Mouse (Mus musculus): Measurements from ENCODE around the gene Traf3ip2. TPM values are rescaled to one million over a fixed set of nuclear protein-coding genes. Genes with fewer than 3 reads are reported as not detected.

The Traf3ip2 gene
- polyA plus RNA-seq, 1 experiment from 2014 or later: 8.3 TPM

DNA sequence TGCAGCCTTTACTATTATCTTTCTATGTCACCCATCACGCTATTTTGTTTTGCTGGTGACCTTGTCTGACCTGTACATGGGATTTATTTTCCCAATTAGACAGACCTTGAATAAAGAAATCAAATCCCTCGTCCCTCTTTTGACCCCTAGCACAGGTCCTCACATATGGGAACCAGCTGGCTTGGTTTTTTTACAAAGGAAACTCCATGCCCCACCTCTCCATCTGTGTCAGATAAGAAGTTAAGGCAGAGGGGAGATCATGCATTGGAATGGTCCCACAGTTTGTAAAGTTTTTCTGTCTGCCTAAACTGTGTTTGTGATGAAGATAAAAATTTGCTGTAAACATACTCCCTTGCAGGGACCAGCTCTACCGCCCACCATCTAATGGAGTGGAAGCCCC is 26.1 kb downstream of the Traf3ip2 start:
- Histone ChIP-seq H3K27me3 (ENCODE audit: control insufficient read depth, insufficient read depth, low read length) (no peaks in the 10 kb centered on the region), H3K27ac (no peak overlapping the region), H3K9me3 (ENCODE audit: control insufficient read depth, low read length) (no peaks in the 10 kb centered on the region), H3K9ac (no peak overlapping the region), H3K4me1 (replicated peaks; ENCODE audit: control insufficient read depth, insufficient read depth, low read length) (0 out of 2 replicates have a peak, but pooled peaks cover 7% of the 10 kb centered on the region), H3K4me2 (replicated peaks) (no peak overlapping the region), H3K36me3 (replicated peaks; ENCODE audit: control insufficient read depth, insufficient read depth) (no peaks in the 10 kb centered on the region), H3K4me3 (replicated peaks; ENCODE audit: low read length) (no peak overlapping the region)
- DNase-seq (ENCODE audit: low spot score) (no peak), ATAC-seq (ENCODE audit: low FRiP score) (no peak)
- WGBS: 46% methylated on average over 3 of the region's 3 CpGs

DNA sequence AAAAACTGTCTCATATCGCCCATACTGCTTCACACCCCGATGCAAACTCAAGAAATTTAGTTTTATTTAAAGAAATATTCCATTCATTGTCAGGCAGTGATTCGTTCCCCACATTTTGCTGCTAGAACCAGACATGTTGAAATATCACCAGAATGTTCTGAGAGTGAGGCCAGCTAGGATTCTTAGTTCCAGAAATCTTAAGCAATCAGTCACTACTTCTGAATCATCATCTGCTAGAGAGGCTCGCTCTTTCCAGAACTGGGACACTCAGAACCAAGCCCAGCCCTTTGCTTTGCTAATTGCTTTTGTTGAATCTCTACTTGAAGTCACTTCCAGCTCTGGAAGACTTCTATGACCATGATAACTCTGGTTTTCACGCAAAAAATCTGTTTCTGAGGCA is 27.0 kb downstream of the Traf3ip2 start:
- Histone ChIP-seq H3K4me3 (replicated peaks; ENCODE audit: low read length) (no peak overlapping the region), H3K36me3 (replicated peaks; ENCODE audit: control insufficient read depth, insufficient read depth) (no peaks in the 10 kb centered on the region), H3K4me2 (replicated peaks) (no peak overlapping the region), H3K27me3 (ENCODE audit: control insufficient read depth, insufficient read depth, low read length) (no peaks in the 10 kb centered on the region), H3K9me3 (ENCODE audit: control insufficient read depth, low read length) (no peaks in the 10 kb centered on the region), H3K4me1 (replicated peaks; ENCODE audit: control insufficient read depth, insufficient read depth, low read length) (0 out of 2 replicates have a peak, but pooled peaks cover 7% of the 10 kb centered on the region), H3K9ac (no peak overlapping the region), H3K27ac (no peak overlapping the region)
- WGBS: 89% methylated on average over 5 of the region's 5 CpGs
- DNase-seq (ENCODE audit: low spot score): no peak
- no peak for ATAC-seq (ENCODE audit: low FRiP score)

DNA sequence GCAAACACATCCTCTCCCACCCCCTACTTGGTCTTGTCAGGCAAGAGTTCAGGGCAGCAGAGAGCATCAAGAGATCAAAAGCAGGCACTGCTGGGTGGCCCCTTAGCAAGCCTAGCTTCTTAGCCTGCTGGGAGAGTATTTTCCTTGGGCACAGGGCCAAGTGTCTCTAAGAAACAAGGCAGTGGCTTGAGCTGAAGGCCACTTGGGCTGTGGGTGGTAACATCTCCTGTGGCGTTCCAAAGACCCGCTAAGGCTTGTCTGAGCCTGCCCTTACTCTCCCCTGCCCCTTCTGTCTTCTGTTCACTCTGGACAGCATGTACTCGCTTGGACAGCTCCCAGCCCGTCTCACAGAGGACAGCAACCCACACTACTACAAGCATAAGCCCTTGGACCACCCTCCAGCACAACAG is 28.1 kb downstream of the Traf3ip2 start:
- Histone ChIP-seq H3K4me2 (replicated peaks) (no peak overlapping the region), H3K9me3 (ENCODE audit: control insufficient read depth, low read length) (no peaks in the 10 kb centered on the region), H3K27ac (no peak overlapping the region), H3K9ac (no peak overlapping the region), H3K4me1 (replicated peaks; ENCODE audit: control insufficient read depth, insufficient read depth, low read length) (0 out of 2 replicates have a peak, but pooled peaks cover 10% of the 10 kb centered on the region), H3K4me3 (replicated peaks; ENCODE audit: low read length) (no peak overlapping the region), H3K27me3 (ENCODE audit: control insufficient read depth, insufficient read depth, low read length) (no peaks in the 10 kb centered on the region), H3K36me3 (replicated peaks; ENCODE audit: control insufficient read depth, insufficient read depth) (no peaks in the 10 kb centered on the region)
- peak; percentile 59 for ATAC-seq (ENCODE audit: low FRiP score)
- no peak for DNase-seq (ENCODE audit: low spot score)
- WGBS: 20% methylated on average over 4 of the region's 4 CpGs

DNA sequence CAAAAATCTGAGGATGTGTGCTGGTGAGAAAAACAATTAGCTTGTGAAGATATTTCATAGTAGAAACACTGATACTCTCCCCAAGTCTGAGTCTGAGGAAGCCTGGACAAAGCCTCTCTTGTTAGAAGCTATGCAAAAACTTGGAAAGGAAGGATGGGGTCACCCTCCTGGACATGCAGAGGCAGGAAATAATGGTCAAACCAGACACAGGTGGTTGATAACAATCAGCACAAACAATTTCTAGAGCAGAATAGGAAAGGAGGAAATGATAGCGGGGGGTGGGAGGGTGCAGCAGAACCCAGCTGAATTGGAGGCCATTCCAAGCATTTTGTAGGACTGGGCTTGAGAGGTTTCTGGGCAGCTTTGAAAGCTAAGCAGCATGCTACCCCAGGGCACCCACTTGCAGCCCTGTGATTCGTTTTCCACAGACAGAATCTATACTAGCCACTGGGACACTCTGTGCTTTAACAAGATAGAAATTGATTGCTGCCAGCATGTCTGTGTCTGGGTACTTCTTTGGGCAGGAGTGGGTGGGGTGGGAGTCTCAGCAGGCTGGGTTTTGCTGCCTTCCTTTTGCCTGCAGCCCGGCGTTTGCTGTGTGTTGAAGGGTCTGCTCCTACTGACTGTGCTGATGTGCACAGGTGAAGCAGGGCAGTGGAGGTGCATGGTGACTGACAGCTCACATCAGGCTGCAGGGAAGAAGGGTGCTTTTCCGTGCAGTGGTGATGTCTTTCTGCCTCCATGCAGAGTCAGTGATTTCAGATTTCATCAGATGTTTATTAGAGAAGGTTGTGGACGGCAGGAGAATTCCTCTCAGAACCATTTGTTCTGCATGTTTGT is 33.3 kb downstream of the Traf3ip2 start:
- DNase-seq (ENCODE audit: low spot score): no peak
- Histone ChIP-seq H3K27me3 (ENCODE audit: control insufficient read depth, insufficient read depth, low read length) (no peaks in the 10 kb centered on the region), H3K4me2 (replicated peaks) (no peak overlapping the region), H3K9me3 (ENCODE audit: control insufficient read depth, low read length) (no peaks in the 10 kb centered on the region), H3K4me1 (replicated peaks; ENCODE audit: control insufficient read depth, insufficient read depth, low read length) (peaks cover 18% of the 10 kb centered on the region), H3K9ac (0 out of 2 replicates have a peak overlapping the region, but pooled peaks have one; percentile 39), H3K4me3 (replicated peaks; ENCODE audit: low read length) (no peak overlapping the region), H3K27ac (peak overlapping the region; percentile 78), H3K36me3 (replicated peaks; ENCODE audit: control insufficient read depth, insufficient read depth) (peaks cover 9% of the 10 kb centered on the region)
- WGBS: 40% methylated on average over 6 of the region's 6 CpGs
- ATAC-seq (ENCODE audit: low FRiP score): peak; percentile 29; the same call in 1 of the 2 replicates

DNA sequence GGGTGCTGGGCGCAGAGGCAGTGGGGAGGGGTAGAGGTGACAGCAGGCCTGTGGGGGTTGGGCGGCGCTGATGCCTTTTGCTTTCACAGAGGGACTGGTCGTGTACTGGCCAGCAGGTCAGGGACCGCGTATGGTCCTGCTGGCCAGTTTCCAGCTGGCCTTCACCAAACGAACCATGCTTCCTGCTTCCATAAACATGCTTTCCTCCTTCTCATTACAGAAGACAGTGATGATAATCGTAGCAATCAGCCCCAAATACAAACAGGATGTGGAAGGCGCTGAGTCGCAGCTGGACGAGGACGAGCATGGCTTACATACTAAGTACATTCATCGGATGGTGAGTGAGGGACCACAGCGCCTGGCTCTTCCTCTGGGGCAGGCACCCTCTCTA is 33.9 kb downstream of the Traf3ip2 start:
- H3K4me3 ChIP-seq (replicated peaks; ENCODE audit: low read length): no peak overlapping the region
- peaks cover 13% of the 10 kb centered on the region for H3K36me3 ChIP-seq (replicated peaks; ENCODE audit: control insufficient read depth, insufficient read depth)
- H3K9me3 ChIP-seq (ENCODE audit: control insufficient read depth, low read length): no peaks in the 10 kb centered on the region
- DNase-seq (ENCODE audit: low spot score) (no peak), ATAC-seq (ENCODE audit: low FRiP score) (peak; percentile 58; the same call in 1 of the 2 replicates)
- H3K4me1 ChIP-seq (replicated peaks; ENCODE audit: control insufficient read depth, insufficient read depth, low read length): peaks cover 17% of the 10 kb centered on the region
- no peaks in the 10 kb centered on the region for H3K27me3 ChIP-seq (ENCODE audit: control insufficient read depth, insufficient read depth, low read length)
- peak overlapping the region; percentile 78 for H3K27ac ChIP-seq
- 45% methylated on average over 14 of the region's 14 CpGs for WGBS
- peak overlapping the region; percentile 39; the same call in 1 of the 2 replicates for H3K9ac ChIP-seq
- H3K4me2 ChIP-seq (replicated peaks): no peak overlapping the region

DNA sequence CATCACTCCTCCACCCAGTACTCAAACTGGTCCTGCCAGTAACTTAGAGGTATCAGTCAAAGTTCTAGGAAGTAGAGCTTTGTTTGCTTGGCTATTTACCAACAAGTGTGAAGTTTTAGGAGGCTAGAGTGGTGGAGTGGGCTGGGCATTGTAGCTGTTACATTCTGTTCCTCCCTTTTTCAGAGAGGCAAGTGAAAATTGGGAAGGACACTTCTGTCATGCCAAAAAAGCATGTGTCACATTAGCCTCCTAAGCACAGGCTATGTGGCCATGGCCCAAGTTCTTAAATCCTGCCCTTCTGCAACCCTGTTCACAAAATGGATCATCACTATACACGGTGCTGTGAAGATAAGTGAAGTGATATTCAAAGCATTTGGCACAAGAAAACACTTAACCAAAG is 34.4 kb downstream of the Traf3ip2 start:
- H3K4me3 ChIP-seq (replicated peaks; ENCODE audit: low read length): no peak overlapping the region
- H3K27ac ChIP-seq: peak overlapping the region; percentile 78
- peaks cover 17% of the 10 kb centered on the region for H3K4me1 ChIP-seq (replicated peaks; ENCODE audit: control insufficient read depth, insufficient read depth, low read length)
- peaks cover 17% of the 10 kb centered on the region for H3K36me3 ChIP-seq (replicated peaks; ENCODE audit: control insufficient read depth, insufficient read depth)
- ATAC-seq (ENCODE audit: low FRiP score) (no peak), DNase-seq (ENCODE audit: low spot score) (no peak)
- peak overlapping the region; percentile 39; the same call in 1 of the 2 replicates for H3K9ac ChIP-seq
- H3K4me2 ChIP-seq (replicated peaks): no peak overlapping the region
- WGBS: 83% methylated on average over 1 of the region's 1 CpGs
- H3K9me3 ChIP-seq (ENCODE audit: control insufficient read depth, low read length): no peaks in the 10 kb centered on the region
- H3K27me3 ChIP-seq (ENCODE audit: control insufficient read depth, insufficient read depth, low read length): no peaks in the 10 kb centered on the region

DNA sequence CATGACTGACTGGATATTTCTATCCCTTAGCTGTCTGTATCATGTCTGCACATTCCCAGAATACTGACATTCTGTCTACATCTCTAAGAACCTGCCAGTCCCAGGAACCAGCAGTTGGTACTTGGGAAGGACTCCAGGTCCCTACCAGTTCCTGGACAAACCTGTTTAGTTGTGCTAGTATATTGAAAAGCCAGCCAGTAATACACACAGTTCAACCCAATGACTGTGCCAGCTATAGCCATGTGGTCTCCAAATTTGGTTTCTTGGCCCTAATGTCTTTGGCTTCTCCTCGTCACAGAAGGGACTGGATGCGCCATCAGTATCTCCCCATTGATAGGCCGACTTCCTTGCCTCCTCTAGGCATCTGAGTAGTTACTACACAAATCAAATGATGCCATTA is 35.5 kb downstream of the Traf3ip2 start:
- H3K4me3 ChIP-seq (replicated peaks; ENCODE audit: low read length): no peak overlapping the region
- ATAC-seq (ENCODE audit: low FRiP score) (no peak), DNase-seq (ENCODE audit: low spot score) (no peak)
- H3K27me3 ChIP-seq (ENCODE audit: control insufficient read depth, insufficient read depth, low read length): no peaks in the 10 kb centered on the region
- H3K9me3 ChIP-seq (ENCODE audit: control insufficient read depth, low read length): no peaks in the 10 kb centered on the region
- H3K9ac ChIP-seq: no peak overlapping the region
- WGBS: 90% methylated on average over 3 of the region's 3 CpGs
- no peak overlapping the region for H3K27ac ChIP-seq
- H3K4me2 ChIP-seq (replicated peaks): no peak overlapping the region
- peaks cover 17% of the 10 kb centered on the region for H3K36me3 ChIP-seq (replicated peaks; ENCODE audit: control insufficient read depth, insufficient read depth)
- peaks cover 17% of the 10 kb centered on the region for H3K4me1 ChIP-seq (replicated peaks; ENCODE audit: control insufficient read depth, insufficient read depth, low read length)

DNA sequence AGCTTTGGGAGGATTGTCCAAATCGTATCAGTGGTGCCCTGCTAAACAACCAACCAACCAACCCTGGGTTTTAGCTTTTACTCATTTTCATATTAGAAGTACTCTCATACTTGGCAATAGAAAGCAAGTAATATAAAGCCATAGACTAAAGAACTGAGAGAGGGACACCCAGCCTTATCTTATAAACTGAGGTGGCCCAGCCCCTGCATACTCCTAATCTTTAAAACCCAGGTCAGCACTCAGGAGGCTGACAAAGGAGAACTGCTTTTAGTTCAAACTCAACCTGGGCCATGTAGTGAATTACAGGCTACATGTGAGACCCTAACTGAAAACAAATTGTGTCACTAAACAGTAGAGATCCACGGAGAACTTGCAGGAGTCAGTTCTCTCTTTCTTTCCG is 36.8 kb downstream of the Traf3ip2 start:
- ATAC-seq (ENCODE audit: low FRiP score): no peak
- no peak overlapping the region for H3K27ac ChIP-seq
- peaks cover 22% of the 10 kb centered on the region for H3K36me3 ChIP-seq (replicated peaks; ENCODE audit: control insufficient read depth, insufficient read depth)
- H3K9me3 ChIP-seq (ENCODE audit: control insufficient read depth, low read length): no peaks in the 10 kb centered on the region
- no peak overlapping the region for H3K9ac ChIP-seq
- H3K4me2 ChIP-seq (replicated peaks): no peak overlapping the region
- DNase-seq (ENCODE audit: low spot score): no peak
- WGBS: 99% methylated on average over 3 of the region's 3 CpGs
- H3K4me1 ChIP-seq (replicated peaks; ENCODE audit: control insufficient read depth, insufficient read depth, low read length): peaks cover 20% of the 10 kb centered on the region
- H3K27me3 ChIP-seq (ENCODE audit: control insufficient read depth, insufficient read depth, low read length): no peaks in the 10 kb centered on the region
- H3K4me3 ChIP-seq (replicated peaks; ENCODE audit: low read length): no peak overlapping the region

DNA sequence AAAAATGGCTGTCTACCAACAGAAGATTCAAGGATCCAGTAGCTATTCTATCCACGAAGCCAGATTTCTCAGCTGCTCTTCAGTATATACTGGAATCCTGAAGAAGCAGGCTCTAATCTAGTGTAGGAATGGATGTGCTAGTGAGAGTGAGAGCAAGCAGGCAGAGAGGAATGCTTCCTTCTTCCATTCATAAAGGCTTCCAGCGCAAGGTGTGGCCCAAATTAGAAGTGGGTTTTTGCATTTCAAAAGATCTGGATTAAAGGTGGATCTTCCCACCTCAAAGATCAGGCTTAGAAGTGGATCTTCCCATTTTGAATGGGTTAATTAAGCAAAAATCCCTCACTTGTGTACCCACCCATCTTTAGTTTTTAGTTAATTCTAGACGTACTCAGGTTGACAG is 37.6 kb downstream of the Traf3ip2 start:
- Histone ChIP-seq H3K9ac (no peak overlapping the region), H3K4me3 (replicated peaks; ENCODE audit: low read length) (no peak overlapping the region), H3K27me3 (ENCODE audit: control insufficient read depth, insufficient read depth, low read length) (no peaks in the 10 kb centered on the region), H3K4me2 (replicated peaks) (no peak overlapping the region), H3K36me3 (replicated peaks; ENCODE audit: control insufficient read depth, insufficient read depth) (peaks cover 22% of the 10 kb centered on the region), H3K4me1 (replicated peaks; ENCODE audit: control insufficient read depth, insufficient read depth, low read length) (peaks cover 20% of the 10 kb centered on the region), H3K27ac (no peak overlapping the region), H3K9me3 (ENCODE audit: control insufficient read depth, low read length) (no peaks in the 10 kb centered on the region)
- WGBS: 95% methylated on average over 3 of the region's 3 CpGs
- ATAC-seq (ENCODE audit: low FRiP score) (no peak), DNase-seq (ENCODE audit: low spot score) (no peak)
